7 mouse cellular contexts compared by ENCODE assay signal in genomic region chr7:75861638-75862426, GRCm38 (mm10). TPM values are rescaled to one million over a fixed set of nuclear protein-coding genes. Genes with fewer than 3 reads are reported as not detected.
DNase-seq lines count a peak whose midpoint lies in the region; ATAC-seq and TF ChIP-seq lines count a peak whose summit lies in the region.
"Not testable (repeated sequence)": the region's sequence is repeated elsewhere in the genome, so short reads cannot be mapped to it uniquely, and the experiment has no call there.

No protein-coding gene starts in this region.

- not testable (repeated sequence) for H3K9ac ChIP-seq in heart, adult 2 months (ENCODE audit: low read depth, low read length); liver, adult 2 months (ENCODE audit: low read depth, low read length); lung, postnatal 0 days (replicated peaks; ENCODE audit: low read depth)

- not testable (repeated sequence) for H3K27me3 ChIP-seq in heart, adult 2 months (ENCODE audit: control insufficient read depth, insufficient read depth, low read length); liver, adult 2 months (ENCODE audit: control insufficient read depth, insufficient read depth, low read length); lung, postnatal 0 days (replicated peaks; ENCODE audit: insufficient read depth, low read length)

- TF ChIP-seq CTCF in heart, adult 2 months (IDR thresholded peaks at IDR 0.05); liver, adult 2 months (IDR thresholded peaks at IDR 0.05; ENCODE audit: low read depth, low read length); lung, postnatal 0 days (IDR thresholded peaks at IDR 0.05): not testable (repeated sequence)

- not testable (repeated sequence) for H3K4me2 ChIP-seq in lung, postnatal 0 days (replicated peaks; ENCODE audit: low read depth, low read length)

- peak; percentile 46 for ATAC-seq in lung, postnatal 0 days

- not testable (repeated sequence) for H3K36me3 ChIP-seq in heart, adult 2 months (ENCODE audit: control insufficient read depth, insufficient read depth, low read length); liver, adult 2 months (ENCODE audit: control insufficient read depth, insufficient read depth, low read length)
- 0 out of 2 replicates have a peak, but pooled peaks cover 12% of the 10 kb centered on the region for H3K36me3 ChIP-seq in lung, postnatal 0 days (ENCODE audit: insufficient read depth, low read length)

- peak; percentile 29 for DNase-seq in 3134 (ENCODE audit: extremely low read depth, insufficient read length, low spot score)
- DNase-seq in brain, adult 2 months (ENCODE audit: low read depth, low spot score): peak; percentile 31
- peak; percentile 57 for DNase-seq in cerebellum, adult 9-11 months
- DNase-seq in heart, adult 2 months: peak; percentile 15 to 29
- DNase-seq in heart, postnatal 4 days: peak; percentile 33
- DNase-seq in liver, adult 2 months (ENCODE audit: extremely low read depth, low read depth, low spot score): peak; percentile 70
- DNase-seq in lung, postnatal 0 days (ENCODE audit: low spot score): not testable (repeated sequence)

- TF ChIP-seq POLR2A in heart, adult 2 months (IDR thresholded peaks at IDR 0.05; ENCODE audit: insufficient read depth, low read depth, low read length); liver, adult 2 months (IDR thresholded peaks at IDR 0.05; ENCODE audit: extremely low read depth, insufficient read depth, low read length): not testable (repeated sequence)

- H3K4me3 ChIP-seq in heart, adult 2 months; liver, adult 2 months (ENCODE audit: insufficient read depth, low read depth, low read length); lung, postnatal 0 days (ENCODE audit: low read depth, low read length): not testable (repeated sequence)

- not testable (repeated sequence) for H3K9me3 ChIP-seq in lung, postnatal 0 days (ENCODE audit: low read length)

- 54% methylated on average over 7 of the region's 7 CpGs for WGBS in heart, adult 2 months
- WGBS in liver, adult 2 months: 17% methylated on average over 7 of the region's 7 CpGs
- 53% methylated on average over 7 of the region's 7 CpGs for WGBS in lung, postnatal 0 days

- not testable (repeated sequence) for TF ChIP-seq EP300 in heart, adult 2 months (IDR thresholded peaks at IDR 0.05; ENCODE audit: insufficient read depth, low read depth, low read length); lung, postnatal 0 days (IDR thresholded peaks at IDR 0.05)

- H3K27ac ChIP-seq in heart, adult 2 months; lung, postnatal 0 days (ENCODE audit: low read length): not testable (repeated sequence)
- peak overlapping the region; percentile 22; the same call in 1 of the 2 replicates for H3K27ac ChIP-seq in liver, adult 2 months (replicated peaks; ENCODE audit: insufficient read depth, low read depth, low read length)

- not testable (repeated sequence) for H3K79me2 ChIP-seq in heart, adult 2 months (replicated peaks; ENCODE audit: control insufficient read depth, insufficient read depth, low read length)
- peaks cover 37% of the 10 kb centered on the region; the same call in 1 of the 2 replicates for H3K79me2 ChIP-seq in liver, adult 2 months (ENCODE audit: control insufficient read depth, insufficient read depth, low read length)

- intact Hi-C loops in heart, adult 2 months (cut with DNase I): loop anchor here (5.0 kb wide), 1 partner anchor 100 kb away; no protein-coding TSS in a partner anchor

- H3K4me1 ChIP-seq in heart, adult 2 months (ENCODE audit: control insufficient read depth, insufficient read depth, low read length); lung, postnatal 0 days (ENCODE audit: insufficient read depth, low read depth, low read length): not testable (repeated sequence)
- H3K4me1 ChIP-seq in liver, adult 2 months (ENCODE audit: control insufficient read depth, insufficient read depth, low read length): peaks cover 27% of the 10 kb centered on the region

RNA-seq across cellular contexts. Expression of gene Klhl25, which starts 13.7 kb away (rescaled TPM):
- 1 to 10 TPM; 4.8 to 6.4 TPM for total RNA-seq in heart, adult 2 months (2021)
- 5.9 and 7.1 TPM in 2 replicates for polyA plus RNA-seq in heart, adult 2 months (2012; rRNA removed)
- total RNA-seq in heart, postnatal 4 days (2021): 10 to 100 TPM in 1 of 2 experiments, 1 to 10 TPM in 1; 9.6 to 12.2 TPM
- 10.9 and 12.0 TPM in 2 replicates for total RNA-seq in liver, adult 2 months (2014; rRNA removed)
- 20.0 and 27.9 TPM in 2 replicates for polyA plus RNA-seq in liver, adult 2 months (2012; rRNA removed)
- 13.9 and 17.7 TPM in 2 replicates for polyA plus RNA-seq in lung, postnatal 0 days (2015; fragmentation: Nextera tagmentation; extraction: Ambion mirVana)
